Mouse (Mus musculus) hindbrain, embryonic 11.5 days (tissue): ENCODE results near the gene Prrg3. TPM values are rescaled to one million over a fixed set of nuclear protein-coding genes. Genes with fewer than 3 reads are reported as not detected.

Experiments used
- ATAC-seq: fragments of 200-750 bp; cut with Nextera tagmentation; 2 replicates; pipeline ENCODE4 v1.8.0; 2017; ENCODE audit warnings: mild to moderate bottlenecking, moderate TSS enrichment, moderate library complexity; ENCODE audit not compliant: low FRiP score
- DNase-seq: peaks from one replicate; pipeline ENCODE4 v3.0.0-alpha.2; 2015; ENCODE audit warnings: low spot score
- H3K27ac ChIP-seq: fragments of 300-500 bp; sonication (generic); 2 replicates; pipeline ENCODE4 v1.5.1; 2014; ENCODE audit warnings: mild to moderate bottlenecking, low read depth, low read length
- H3K27me3 ChIP-seq: fragments of 300-500 bp; sonication (generic); 2 replicates; pipeline ENCODE4 v1.6.1; 2014; ENCODE audit warnings: mild to moderate bottlenecking, low read length, moderate library complexity, mixed read lengths; ENCODE audit not compliant: control insufficient read depth, insufficient read depth
- H3K36me3 ChIP-seq: fragments of 300-500 bp; sonication (generic); 2 replicates; pipeline ENCODE4 v1.6.1; 2014; ENCODE audit warnings: mild to moderate bottlenecking, low read length, moderate library complexity, mixed read lengths; ENCODE audit not compliant: control insufficient read depth, insufficient read depth
- H3K4me1 ChIP-seq: fragments of 300-500 bp; sonication (generic); replicated peaks from 2 replicates; pipeline ENCODE4 v1.6.1; 2014; ENCODE audit warnings: low read length, mixed read lengths; ENCODE audit not compliant: control insufficient read depth, insufficient read depth
- H3K4me2 ChIP-seq: fragments of 300-500 bp; sonication (generic); replicated peaks from 2 replicates; pipeline ENCODE4 v1.6.1; 2014; ENCODE audit warnings: mild to moderate bottlenecking, low read depth, low read length
- H3K4me3 ChIP-seq: fragments of 300-500 bp; sonication (generic); 2 replicates; pipeline ENCODE4 v1.5.1; 2014; ENCODE audit warnings: low read depth, low read length
- H3K9ac ChIP-seq: fragments of 300-500 bp; sonication (generic); 2 replicates; pipeline ENCODE4 v1.6.1; 2014; ENCODE audit warnings: low read depth, low read length
- H3K9me3 ChIP-seq: fragments of 300-500 bp; sonication (generic); 2 replicates; pipeline ENCODE4 v1.6.1; 2016; ENCODE audit warnings: low read length; ENCODE audit not compliant: control insufficient read depth
- WGBS: fragments of 180-500 bp; shearing (Covaris S2); extraction: QIAGEN DNeasy Blood & Tissue Kit; methylation state at CpG from one replicate; pipeline ENCODE4 v1.1.7; 2014; 5-methylcytosine and 5-hydroxymethylcytosine counted together
- polyA plus RNA-seq: library from polyadenylated mRNA; unstranded; fragments of >200 nt; fragmentation: Nextera tagmentation; extraction: Ambion mirVana; gene quantifications from 2 replicates; pipeline ENCODE4 v1.2.1, GENCODE M21; 2014

Prrg3 gene
- 7.8 and 8.1 TPM in 2 replicates for polyA plus RNA-seq

GRCm38 (mm10) chrX:71962073-71963051 is at the start of gene Prrg3:
TSS of gene Prrg3 (plus strand) at chrX:71962624.
- peak; percentile 73 for DNase-seq
- WGBS, result 15% methylated on average over 27 of the region's 72 CpGs
- H3K4me2 ChIP-seq, result peak within 1 kb of the TSS; percentile 66
- peak within 1 kb of the TSS; percentile 46 for H3K4me3 ChIP-seq
- peak within 1 kb of the TSS; percentile 65 for H3K9ac ChIP-seq
- no peaks in the 10 kb centered on the region for H3K27me3 ChIP-seq
- H3K4me1 ChIP-seq, result no peaks in the 10 kb centered on the region
- H3K27ac ChIP-seq, result no peak within 1 kb of the TSS
- H3K9me3 ChIP-seq, result no peaks in the 10 kb centered on the region
- ATAC-seq, result peak; percentile 94
- H3K36me3 ChIP-seq, result no peaks in the 10 kb centered on the region

- Histone ChIP-seq H3K36me3 (no peaks in the 10 kb centered on the region), H3K27me3 (no peaks in the 10 kb centered on the region), H3K27ac (no peak overlapping the region), H3K4me3 (no peak overlapping the region), H3K4me1 (no peaks in the 10 kb centered on the region), H3K9ac (no peak overlapping the region), H3K4me2 (no peak overlapping the region), H3K9me3 (no peaks in the 10 kb centered on the region)
- DNase-seq, result peak; percentile 70
- WGBS, result 15% methylated on average over 3 of the region's 3 CpGs
- ATAC-seq, result no peak
Measured at GRCm38 (mm10) chrX:71946631-71947030, 15.8 kb upstream of the Prrg3 start.

- Histone ChIP-seq H3K36me3 (no peaks in the 10 kb centered on the region), H3K4me2 (no peak overlapping the region), H3K27ac (no peak overlapping the region), H3K9me3 (no peaks in the 10 kb centered on the region), H3K9ac (no peak overlapping the region), H3K4me1 (no peaks in the 10 kb centered on the region), H3K4me3 (no peak overlapping the region), H3K27me3 (no peaks in the 10 kb centered on the region)
- ATAC-seq, result no peak
- DNase-seq, result no peak
Measured at GRCm38 (mm10) chrX:71958366-71958765, 4.1 kb upstream of the Prrg3 start.

- peak; percentile 33; the same call in 1 of the 2 replicates for ATAC-seq
- Histone ChIP-seq H3K27me3 (no peaks in the 10 kb centered on the region), H3K4me3 (peak overlapping the region; percentile 46), H3K9me3 (no peaks in the 10 kb centered on the region), H3K36me3 (no peaks in the 10 kb centered on the region), H3K27ac (no peak overlapping the region), H3K9ac (peak overlapping the region; percentile 65), H3K4me2 (peak overlapping the region; percentile 66), H3K4me1 (no peaks in the 10 kb centered on the region)
- peak; percentile 10 for DNase-seq
- WGBS, result 30% methylated on average over 9 of the region's 9 CpGs
Measured at GRCm38 (mm10) chrX:71963275-71963912, 970 bp downstream of the Prrg3 start.

- DNase-seq (no peak), ATAC-seq (no peak)
- Histone ChIP-seq H3K9me3 (no peaks in the 10 kb centered on the region), H3K27ac (no peak overlapping the region), H3K4me1 (no peaks in the 10 kb centered on the region), H3K4me3 (no peak overlapping the region), H3K27me3 (no peaks in the 10 kb centered on the region), H3K9ac (no peak overlapping the region), H3K4me2 (no peak overlapping the region), H3K36me3 (no peaks in the 10 kb centered on the region)
- 100% methylated on average over 1 of the region's 1 CpGs for WGBS
Measured at GRCm38 (mm10) chrX:71968216-71968615, 5.8 kb downstream of the Prrg3 start.

- DNase-seq (no peak), ATAC-seq (no peak)
- H3K4me3 ChIP-seq, result no peak overlapping the region
- H3K9me3 ChIP-seq, result no peaks in the 10 kb centered on the region
- 80% methylated on average over 6 of the region's 6 CpGs for WGBS
- no peak overlapping the region for H3K4me2 ChIP-seq
- H3K27me3 ChIP-seq, result no peaks in the 10 kb centered on the region
- no peak overlapping the region for H3K9ac ChIP-seq
- no peaks in the 10 kb centered on the region for H3K4me1 ChIP-seq
- no peaks in the 10 kb centered on the region for H3K36me3 ChIP-seq
- H3K27ac ChIP-seq, result no peak overlapping the region
Measured at GRCm38 (mm10) chrX:71968816-71969215, 6.4 kb downstream of the Prrg3 start.

- Histone ChIP-seq H3K9ac (no peak overlapping the region), H3K9me3 (no peaks in the 10 kb centered on the region), H3K27me3 (no peaks in the 10 kb centered on the region), H3K4me1 (no peaks in the 10 kb centered on the region), H3K4me2 (no peak overlapping the region), H3K27ac (no peak overlapping the region), H3K4me3 (no peak overlapping the region), H3K36me3 (no peaks in the 10 kb centered on the region)
- DNase-seq (no peak), ATAC-seq (no peak)
- WGBS, result 71% methylated on average over 5 of the region's 5 CpGs
Measured at GRCm38 (mm10) chrX:71971325-71971724, 8.9 kb downstream of the Prrg3 start.

- Histone ChIP-seq H3K9ac (no peak within 1 kb of the TSS), H3K36me3 (no peaks in the 10 kb centered on the region), H3K27me3 (no peaks in the 10 kb centered on the region), H3K27ac (no peak within 1 kb of the TSS), H3K4me1 (no peaks in the 10 kb centered on the region), H3K4me2 (no peak within 1 kb of the TSS), H3K4me3 (no peak within 1 kb of the TSS), H3K9me3 (no peaks in the 10 kb centered on the region)
- DNase-seq, result no peak
- no peak for ATAC-seq
- WGBS, result 78% methylated on average over 2 of the region's 2 CpGs
Measured at GRCm38 (mm10) chrX:71972686-71973085, 10.3 kb downstream of the Prrg3 start, which contains the start of gene Fate1. TSS of gene Fate1 (plus strand) at chrX:71972986.
